Mouse (Mus musculus): ENCODE data around the gene Tubb4b.

DNA sequence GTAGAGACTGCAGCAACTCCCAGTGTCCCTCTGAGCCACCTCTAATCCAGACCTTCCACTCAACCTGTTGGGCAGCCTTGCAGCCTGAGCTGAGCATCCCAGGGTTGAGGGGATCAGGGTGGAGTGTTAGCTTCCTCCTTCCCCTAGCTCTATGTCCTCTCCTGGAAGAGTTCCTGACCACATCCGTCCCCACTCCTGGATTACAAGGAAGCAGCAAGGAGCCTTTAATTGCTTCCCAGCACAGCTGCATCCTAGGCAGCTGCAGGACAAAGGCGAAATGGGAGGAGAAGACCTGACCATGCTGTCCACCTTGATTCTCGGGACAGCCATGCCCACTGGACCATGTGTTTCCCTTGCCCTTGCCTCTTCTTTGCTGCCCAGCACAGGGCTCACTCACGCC lies 47.4 kb downstream of the Tubb4b start:
- TF ChIP-seq CTCF (IDR thresholded peaks at IDR 0.05; ENCODE audit: low read depth) (no peak), EP300 (IDR thresholded peaks at IDR 0.05; ENCODE audit: low read depth) (no peak)
